8 mouse cellular contexts compared by ENCODE assay signal in the genomic region with DNA sequence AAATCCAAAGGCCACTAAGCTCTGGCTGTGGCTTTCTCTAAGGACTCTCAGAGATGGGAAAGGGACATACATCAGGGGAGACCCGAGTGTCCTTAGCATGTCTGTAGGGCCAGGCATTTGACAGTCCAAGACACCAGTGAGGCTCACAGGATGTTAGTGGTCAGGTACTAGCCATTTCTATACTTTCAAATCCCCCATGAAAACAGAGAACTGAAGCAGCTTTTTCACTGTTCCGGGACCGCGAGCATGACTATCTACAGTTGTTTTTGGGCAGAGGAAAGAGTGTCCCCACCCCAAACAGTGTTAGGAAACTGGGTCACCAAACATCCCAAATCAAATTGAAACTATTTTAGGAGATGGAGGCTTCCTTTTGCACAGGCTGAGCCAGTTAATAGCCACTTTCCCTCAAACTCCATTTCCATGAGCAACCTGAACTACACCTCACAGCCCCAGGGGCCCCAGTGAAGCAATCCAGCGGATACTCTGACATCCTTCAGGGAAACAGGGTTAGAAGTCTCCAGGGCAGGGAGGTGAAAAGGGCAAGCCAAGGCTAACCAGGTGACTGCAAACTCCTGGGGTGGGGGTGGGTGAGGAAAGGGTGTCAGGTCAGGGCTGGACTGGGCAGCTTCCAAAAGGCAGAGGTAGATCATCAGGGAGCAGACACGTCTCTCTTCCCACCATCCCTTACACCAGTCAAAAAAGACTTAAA. TPM values are rescaled to one million over a fixed set of nuclear protein-coding genes. Genes with fewer than 3 reads are reported as not detected.
DNase-seq lines count a peak whose midpoint lies in the region; ATAC-seq and TF ChIP-seq lines count a peak whose summit lies in the region.

No protein-coding gene starts in this region.

- intact Hi-C loops in gastrocnemius, adult 2 months (cut with DNase I) = no loop called here
- intact Hi-C loops in gastrocnemius, postnatal 14 days (cut with DNase I; ENCODE audit: low total_unique reads) = no loop called here

- DNase-seq in gastrocnemius, adult 2 months = no peak
- DNase-seq in gastrocnemius, postnatal 14 days = no peak
- peak; percentile 34 for DNase-seq in CD4-positive helper T cell, adult 2 months (ENCODE audit: low read depth, low spot score)
- no peak for DNase-seq in adrenal gland, adult 2 months
- no peak for DNase-seq in gastrocnemius, postnatal 4 days (ENCODE audit: low spot score in 2 of 2)

- no peaks in the 10 kb centered on the region for H3K27me3 ChIP-seq in heart, embryonic 15.5 days

- H3K4me1 ChIP-seq in heart, embryonic 15.5 days (replicated peaks) = peaks cover 17% of the 10 kb centered on the region

- H3K79me2 ChIP-seq in macrophage (ENCODE audit: inconsistent target) = no peaks in the 10 kb centered on the region

- ATAC-seq in heart, embryonic 15.5 days (replicated peaks; ENCODE audit: insufficient number of reproducible peaks, insufficient read depth, low FRiP score, low read depth) = no peak
- ATAC-seq in activated CD4-positive, CD25-positive, alpha-beta regulatory T cell, adult 4 months = no peak

- peak overlapping the region; percentile 91 for H3K4me3 ChIP-seq in gastrocnemius, adult 2 months
- peak overlapping the region; percentile 90 for H3K4me3 ChIP-seq in heart, embryonic 15.5 days
- peak overlapping the region; percentile 28; the same call in 1 of the 2 replicates for H3K4me3 ChIP-seq in macrophage (ENCODE audit: inconsistent target)

- H3K4me2 ChIP-seq in heart, embryonic 15.5 days = peak overlapping the region; percentile 97

- H3K36me3 ChIP-seq in heart, embryonic 15.5 days = peaks cover 9% of the 10 kb centered on the region; the same call in 1 of the 2 replicates
- no peaks in the 10 kb centered on the region for H3K36me3 ChIP-seq in macrophage (ENCODE audit: inconsistent target)

- H3K9ac ChIP-seq in heart, embryonic 15.5 days = peak overlapping the region; percentile 38; the same call in 1 of the 2 replicates

- H3K9me3 ChIP-seq in heart, embryonic 15.5 days (replicated peaks) = no peaks in the 10 kb centered on the region

- 61% methylated on average over 6 of the region's 6 CpGs for WGBS in heart, embryonic 15.5 days
- 34% methylated on average over 6 of the region's 6 CpGs for WGBS in macrophage (ENCODE audit: missing documents)

- TF ChIP-seq CTCF in gastrocnemius, adult 2 months (IDR thresholded peaks at IDR 0.05) = no peak

- H3K27ac ChIP-seq in gastrocnemius, adult 2 months = peak overlapping the region; percentile 94
- no peak overlapping the region for H3K27ac ChIP-seq in heart, embryonic 15.5 days
- H3K27ac ChIP-seq in macrophage = no peak overlapping the region

RNA-seq across cellular contexts. Expression of gene Unc119b, which starts 1.3 kb away (rescaled TPM):
- total RNA-seq in gastrocnemius, adult 2 months (2021) = 10 to 100 TPM; 11.8 to 15.7 TPM
- total RNA-seq in gastrocnemius, postnatal 14 days (2021) = 10 to 100 TPM; 12.2 to 12.7 TPM
- 18.1 and 21.8 TPM in 2 replicates for polyA plus RNA-seq in heart, embryonic 15.5 days (2015; fragmentation: Nextera tagmentation; extraction: Ambion mirVana)
- total RNA-seq in macrophage (2018; cell fraction: chromatin; rRNA removed) = 10 to 100 TPM in 1 of 26 experiments, 1 to 10 TPM in 23, under 1 TPM in 2; 0.86 to 14.6 (median 4.4) TPM
- total RNA-seq in macrophage (2018; cell fraction: cytosol; rRNA removed) = 10 to 100 TPM in 1 of 26 experiments, 1 to 10 TPM in 25; 2.7 to 10.4 (median 5.5) TPM
- 1 to 10 TPM; 2.0 to 8.0 (median 4.3) TPM for total RNA-seq in macrophage (2018; cell fraction: nucleus; rRNA removed)
- 4.7 to 6.5 TPM (median 5.0 TPM) in 3 replicates for polyA plus RNA-seq in macrophage (2018)
- polyA plus RNA-seq in activated CD4-positive, CD25-positive, alpha-beta regulatory T cell, adult 4 months (2017; shearing (Covaris generic)) = 10 to 100 TPM; 18.3 to 19.0 TPM
- total RNA-seq in adrenal gland, adult 2 months (2021) = 10 to 100 TPM; 32.0 to 44.8 TPM
- polyA plus RNA-seq in adrenal gland, adult 2 months (2012; rRNA removed) = 37.5 and 39.2 TPM in 2 replicates
- total RNA-seq in gastrocnemius, postnatal 4 days (2021) = 10 to 100 TPM; 19.9 to 20.3 TPM

RNA-seq across cellular contexts. Expression of gene Acads, which starts 14.4 kb away (rescaled TPM):
- 10 to 100 TPM; 49.9 to 81.7 TPM for total RNA-seq in gastrocnemius, adult 2 months (2021)
- 10 to 100 TPM; 58.1 to 67.2 TPM for total RNA-seq in gastrocnemius, postnatal 14 days (2021)
- polyA plus RNA-seq in heart, embryonic 15.5 days (2015; fragmentation: Nextera tagmentation; extraction: Ambion mirVana) = 122 and 123 TPM in 2 replicates
- total RNA-seq in macrophage (2018; cell fraction: chromatin; rRNA removed) = 10 to 100 TPM in 17 of 26 experiments, 1 to 10 TPM in 9; 2.1 to 33.3 (median 14.4) TPM
- 10 to 100 TPM; 11.0 to 37.6 (median 22.1) TPM for total RNA-seq in macrophage (2018; cell fraction: cytosol; rRNA removed)
- total RNA-seq in macrophage (2018; cell fraction: nucleus; rRNA removed) = 10 to 100 TPM in 14 of 26 experiments, 1 to 10 TPM in 12; 5.3 to 26.7 (median 10.1) TPM
- polyA plus RNA-seq in macrophage (2018) = 18.4 to 32.1 TPM (median 30.6 TPM) in 3 replicates
- polyA plus RNA-seq in activated CD4-positive, CD25-positive, alpha-beta regulatory T cell, adult 4 months (2017; shearing (Covaris generic)) = 10 to 100 TPM; 14.7 to 24.1 TPM
- 100 to 1,000 TPM; 181 to 208 TPM for total RNA-seq in adrenal gland, adult 2 months (2021)
- polyA plus RNA-seq in adrenal gland, adult 2 months (2012; rRNA removed) = 279 and 310 TPM in 2 replicates
- 10 to 100 TPM; 74.6 to 78.1 TPM for total RNA-seq in gastrocnemius, postnatal 4 days (2021)

RNA-seq across cellular contexts. Expression of gene Mlec, which starts 24.5 kb away (rescaled TPM):
- 100 to 1,000 TPM; 138 to 200 TPM for total RNA-seq in gastrocnemius, adult 2 months (2021)
- total RNA-seq in gastrocnemius, postnatal 14 days (2021) = 100 to 1,000 TPM; 216 to 235 TPM
- polyA plus RNA-seq in heart, embryonic 15.5 days (2015; fragmentation: Nextera tagmentation; extraction: Ambion mirVana) = 54.4 and 76.7 TPM in 2 replicates
- 10 to 100 TPM in 20 of 26 experiments, 1 to 10 TPM in 6; 5.1 to 57.8 (median 20.7) TPM for total RNA-seq in macrophage (2018; cell fraction: chromatin; rRNA removed)
- 10 to 100 TPM; 16.3 to 66.5 (median 31.9) TPM for total RNA-seq in macrophage (2018; cell fraction: cytosol; rRNA removed)
- total RNA-seq in macrophage (2018; cell fraction: nucleus; rRNA removed) = 10 to 100 TPM; 13.5 to 80.8 (median 35.8) TPM
- polyA plus RNA-seq in macrophage (2018) = 48.9 to 54.7 TPM (median 49.7 TPM) in 3 replicates
- 10 to 100 TPM; 26.8 to 37.1 TPM for polyA plus RNA-seq in activated CD4-positive, CD25-positive, alpha-beta regulatory T cell, adult 4 months (2017; shearing (Covaris generic))
- 100 to 1,000 TPM; 165 to 185 TPM for total RNA-seq in adrenal gland, adult 2 months (2021)
- 74.7 and 96.9 TPM in 2 replicates for polyA plus RNA-seq in adrenal gland, adult 2 months (2012; rRNA removed)
- 100 to 1,000 TPM; 198 to 217 TPM for total RNA-seq in gastrocnemius, postnatal 4 days (2021)

RNA-seq across cellular contexts. Expression of gene Gm10401, which starts 35.4 kb away (rescaled TPM):
- not detected for total RNA-seq in gastrocnemius, adult 2 months (2021)
- not detected for total RNA-seq in gastrocnemius, postnatal 14 days (2021)
- polyA plus RNA-seq in heart, embryonic 15.5 days (2015; fragmentation: Nextera tagmentation; extraction: Ambion mirVana) = 13.5 and 17.4 TPM in 2 replicates
- total RNA-seq in macrophage (2018; cell fraction: chromatin; rRNA removed) = not detected
- total RNA-seq in macrophage (2018; cell fraction: cytosol; rRNA removed) = not detected
- total RNA-seq in macrophage (2018; cell fraction: nucleus; rRNA removed) = not detected
- 1.4 TPM in 1 of 3 replicates, not detected in the others for polyA plus RNA-seq in macrophage (2018)
- 10 to 100 TPM; 11.7 to 19.1 TPM for polyA plus RNA-seq in activated CD4-positive, CD25-positive, alpha-beta regulatory T cell, adult 4 months (2017; shearing (Covaris generic))
- not detected for total RNA-seq in adrenal gland, adult 2 months (2021)
- not detected in 2 replicates for polyA plus RNA-seq in adrenal gland, adult 2 months (2012; rRNA removed)
- not detected for total RNA-seq in gastrocnemius, postnatal 4 days (2021)

Comparison
In these comparisons a context has a peak if more than half of its experiments do, and no peak if none do; other contexts are left out.
1. H3K4me3 ChIP-seq: peak in every context shown above with its lines; median percentile 91 in gastrocnemius, adult 2 months; 90 in heart, embryonic 15.5 days; 28 in macrophage.